Comparison of ENCODE assay signal across 20 mouse cellular contexts in genomic region chr19:40716981-40717380, GRCm38 (mm10). TPM values are rescaled to one million over a fixed set of nuclear protein-coding genes. Genes with fewer than 3 reads are reported as not detected.
A peak's percentile ranks its signal among the peaks of the same experiment; 100 is the strongest.
DNase-seq lines count a peak whose midpoint lies in the region; ATAC-seq and TF ChIP-seq lines count a peak whose summit lies in the region.
"Had no signal": no experiment of that assay in that cellular context is flagged by ENCODE, and none has a peak within 500 bp of the region (broad histone marks: within the 10 kb centered on the region; RNA-seq: fewer than 3 reads in every experiment).

No protein-coding gene starts in this region.

- H3K79me2 ChIP-seq in heart, adult 2 months (replicated peaks; ENCODE audit: control insufficient read depth, insufficient read depth, low read length): no peaks in the 10 kb centered on the region

- peaks cover 3% of the 10 kb centered on the region; the same call in 1 of the 2 replicates for H3K4me1 ChIP-seq in heart, adult 2 months (ENCODE audit: control insufficient read depth, insufficient read depth, low read length)
- H3K4me1 ChIP-seq in testis, adult 2 months (ENCODE audit: control insufficient read depth, insufficient read depth, low read length): peaks cover 4% of the 10 kb centered on the region; the same call in 1 of the 2 replicates
- H3K4me1 ChIP-seq in heart, embryonic 16.5 days (ENCODE audit: control insufficient read depth, insufficient read depth, low read length): peaks cover 12% of the 10 kb centered on the region; the same call in 1 of the 2 replicates
- H3K4me1 ChIP-seq: embryonic facial prominence, embryonic 10.5 days; hindbrain, embryonic 10.5 days; intestine, embryonic 15.5 days had no signal

- no peaks in the 10 kb centered on the region for H3K36me3 ChIP-seq in heart, adult 2 months (ENCODE audit: control insufficient read depth, insufficient read depth, low read length)
- no peaks in the 10 kb centered on the region for H3K36me3 ChIP-seq in testis, adult 2 months (ENCODE audit: control insufficient read depth, insufficient read depth, low read length)
- H3K36me3 ChIP-seq in heart, embryonic 16.5 days (ENCODE audit: control insufficient read depth, insufficient read depth): no peaks in the 10 kb centered on the region
- H3K36me3 ChIP-seq: embryonic facial prominence, embryonic 10.5 days; forebrain, embryonic 15.5 days; hindbrain, embryonic 10.5 days; intestine, embryonic 15.5 days had no signal

- 51% methylated on average over 6 of the region's 6 CpGs for WGBS in heart, adult 2 months
- WGBS in heart, embryonic 16.5 days: 32% methylated on average over 6 of the region's 6 CpGs

- ATAC-seq in heart, embryonic 16.5 days (replicated peaks; ENCODE audit: extremely low read depth, insufficient read depth, low FRiP score): peak; percentile 69
- no peak for ATAC-seq in megakaryocyte-erythroid progenitor cell, adult 5-6 weeks (replicated peaks; ENCODE audit: low FRiP score, low TSS enrichment, poor library complexity, severe bottlenecking)
- ATAC-seq: forebrain, embryonic 15.5 days; intestine, embryonic 15.5 days had no signal

- TF ChIP-seq POLR2A in heart, adult 2 months (IDR thresholded peaks at IDR 0.05; ENCODE audit: insufficient read depth, low read depth, low read length): no peak
- no peak for TF ChIP-seq POLR2A in testis, adult 2 months (IDR thresholded peaks at IDR 0.05; ENCODE audit: control insufficient read depth, low read depth, low read length)

- H3K9me3 ChIP-seq in heart, embryonic 16.5 days (replicated peaks; ENCODE audit: control insufficient read depth, low read length): no peaks in the 10 kb centered on the region
- H3K9me3 ChIP-seq: embryonic facial prominence, embryonic 10.5 days; forebrain, embryonic 15.5 days; hindbrain, embryonic 10.5 days; intestine, embryonic 15.5 days had no signal

- no peak overlapping the region for H3K4me3 ChIP-seq in heart, adult 2 months
- H3K4me3 ChIP-seq in testis, adult 2 months (ENCODE audit: control insufficient read depth, low read depth, low read length): no peak overlapping the region
- no peak overlapping the region for H3K4me3 ChIP-seq in heart, embryonic 16.5 days (ENCODE audit: low read length)
- H3K4me3 ChIP-seq: embryonic facial prominence, embryonic 10.5 days; forebrain, embryonic 15.5 days; hindbrain, embryonic 10.5 days; intestine, embryonic 15.5 days had no signal

- H3K27ac ChIP-seq in heart, adult 2 months: peak overlapping the region; percentile 60
- H3K27ac ChIP-seq in testis, adult 2 months (ENCODE audit: control insufficient read depth, insufficient read depth, low read depth, low read length): peak overlapping the region; percentile 78
- peak overlapping the region; percentile 59 for H3K27ac ChIP-seq in heart, embryonic 16.5 days (ENCODE audit: low read length)
- H3K27ac ChIP-seq: embryonic facial prominence, embryonic 10.5 days; forebrain, embryonic 15.5 days; hindbrain, embryonic 10.5 days; hindbrain, embryonic 14.5 days; intestine, embryonic 15.5 days had no signal

- H3K27me3 ChIP-seq in heart, adult 2 months (ENCODE audit: control insufficient read depth, insufficient read depth, low read length): no peaks in the 10 kb centered on the region
- no peaks in the 10 kb centered on the region for H3K27me3 ChIP-seq in testis, adult 2 months (ENCODE audit: control insufficient read depth, insufficient read depth, low read length)
- H3K27me3 ChIP-seq in heart, embryonic 16.5 days (ENCODE audit: control insufficient read depth, insufficient read depth, low read length): no peaks in the 10 kb centered on the region
- H3K27me3 ChIP-seq: forebrain, embryonic 15.5 days; intestine, embryonic 15.5 days had no signal

- no peak for TF ChIP-seq CTCF in heart, adult 2 months (IDR thresholded peaks at IDR 0.05)
- TF ChIP-seq CTCF in testis, adult 2 months (IDR thresholded peaks at IDR 0.05; ENCODE audit: control insufficient read depth, insufficient read depth, insufficient replicate concordance, low read depth, low read length): no peak

- H3K4me2 ChIP-seq in heart, embryonic 16.5 days (ENCODE audit: low read depth, low read length): peak overlapping the region; percentile 21; the same call in 1 of the 2 replicates
- H3K4me2 ChIP-seq: forebrain, embryonic 15.5 days; hindbrain, embryonic 14.5 days; intestine, embryonic 15.5 days had no signal

- intact Hi-C loops in heart, adult 2 months (cut with DNase I): no loop called here
- intact Hi-C loops in heart, postnatal 36 days (cut with DNase I): no loop called here

- no peak overlapping the region for H3K9ac ChIP-seq in heart, adult 2 months (ENCODE audit: low read depth, low read length)
- H3K9ac ChIP-seq in heart, embryonic 16.5 days (ENCODE audit: low read length): 0 out of 2 replicates have a peak overlapping the region, but pooled peaks have one; percentile 41
- H3K9ac ChIP-seq: forebrain, embryonic 15.5 days; hindbrain, embryonic 14.5 days; intestine, embryonic 15.5 days had no signal

- 0 out of 2 replicates have a peak, but pooled peaks have one; percentile 8 for TF ChIP-seq EP300 in heart, adult 2 months (IDR thresholded peaks at IDR 0.05; ENCODE audit: insufficient read depth, low read depth, low read length)

- peak in 1 of 2 experiments; percentile 31 for DNase-seq in heart, adult 2 months
- no peak for DNase-seq in heart, postnatal 36 days
- DNase-seq in testis, postnatal 10 days (ENCODE audit: low spot score): no peak
- DNase-seq in layer of hippocampus, adult 9-11 months: no peak
- DNase-seq: adrenal gland, adult 8-10 months; adrenal gland, postnatal 36 days; cerebellum, adult 2 months; cerebellum, postnatal 10 days; gastrocnemius, postnatal 36 days; kidney, adult 18-20 months had no signal

RNA-seq across cellular contexts. Expression of gene Cc2d2b, which starts 31.6 kb away (rescaled TPM):
- total RNA-seq in heart, adult 2 months (2021): not detected
- polyA plus RNA-seq in heart, adult 2 months (2012; rRNA removed): not detected in 2 replicates
- not detected for total RNA-seq in heart, postnatal 36 days (2021)
- polyA plus RNA-seq in testis, adult 2 months (2012; rRNA removed): 10.7 and 11.3 TPM in 2 replicates
- not detected in 2 replicates for polyA plus RNA-seq in heart, embryonic 16.5 days (2015; fragmentation: Nextera tagmentation; extraction: Ambion mirVana)
- 1.6 TPM in 1 of 2 replicates, not detected in the other for total RNA-seq in megakaryocyte-erythroid progenitor cell, adult 5-6 weeks (2014; fragmentation: Nextera tagmentation)
- total RNA-seq in megakaryocyte-erythroid progenitor cell, adult 5-6 weeks (2017): 3.3 and 11.4 TPM in 2 replicates
- total RNA-seq: adrenal gland, adult 8-10 months; adrenal gland, postnatal 36 days; gastrocnemius, adult 8-10 months; gastrocnemius, postnatal 36 days had no signal
- polyA plus RNA-seq: embryonic facial prominence, embryonic 14.5 days; intestine, embryonic 15.5 days had no signal
